Mouse (Mus musculus) C2C12 (cell line): ENCODE results near the gene Dot1l. TPM values are rescaled to one million over a fixed set of nuclear protein-coding genes. Genes with fewer than 3 reads are reported as not detected.

Experiments used
- H3K27me3 ChIP-seq: one replicate; pipeline ENCODE4 v1.6.1; 2011; ENCODE audit not compliant: control insufficient read depth, insufficient read depth, insufficient read length
- H3K36me3 ChIP-seq: one replicate; pipeline ENCODE4 v1.6.1; 2011; ENCODE audit not compliant: control insufficient read depth, insufficient read depth
- H3K4me3 ChIP-seq: one replicate; pipeline ENCODE4 v1.5.1; 2011; ENCODE audit warnings: mild to moderate bottlenecking, control low read depth; ENCODE audit not compliant: poor library complexity, insufficient read depth, severe bottlenecking
- H3K79me2 ChIP-seq: one replicate; pipeline ENCODE4 v1.6.1; 2011; ENCODE audit not compliant: control insufficient read depth, insufficient read depth
- H3K79me3 ChIP-seq: one replicate; pipeline ENCODE4 v1.6.1; 2011; ENCODE audit warnings: low read depth, control low read depth
- H3ac ChIP-seq: one replicate; pipeline ENCODE3; 2011; ENCODE audit warnings: low read depth; ENCODE audit not compliant: control insufficient read depth, insufficient read length
- CEBPB ChIP-seq: IDR thresholded peaks from one replicate; pipeline ENCODE4 v1.6.1; 2011; ENCODE audit warnings: low read depth, mild to moderate bottlenecking, control low read depth, moderate library complexity
- CTCF ChIP-seq: IDR thresholded peaks from one replicate; pipeline ENCODE4 v1.5.1; 2011; ENCODE audit not compliant: control insufficient read depth, insufficient read depth, insufficient read length
- FOSL1 ChIP-seq: IDR thresholded peaks from one replicate; pipeline ENCODE4 v1.8.0; 2011; ENCODE audit warnings: mild to moderate bottlenecking, low read length; ENCODE audit not compliant: poor library complexity, insufficient read depth, severe bottlenecking
- MAX ChIP-seq: IDR thresholded peaks from one replicate; pipeline ENCODE4 v1.6.1; 2011; ENCODE audit warnings: mild to moderate bottlenecking, control low read depth
- MYOD1 ChIP-seq: IDR thresholded peaks from one replicate; pipeline ENCODE4 v1.6.1; 2011; ENCODE audit warnings: low read depth; ENCODE audit not compliant: control insufficient read depth, insufficient read length
- MYOG ChIP-seq: IDR thresholded peaks from one replicate; pipeline ENCODE4 v1.6.1; 2011; ENCODE audit not compliant: control insufficient read depth, insufficient read length; ENCODE audit errors: extremely low read depth
- USF1 ChIP-seq: IDR thresholded peaks from one replicate; pipeline ENCODE4 v1.6.1; 2011; ENCODE audit warnings: low read depth, mild to moderate bottlenecking, control low read depth, moderate library complexity
- polyA plus RNA-seq: library from polyadenylated mRNA; unstranded; fragments of >200 nt; fragmentation: generic; extraction: Trizol; gene quantifications from one replicate; pipeline ENCODE4 v1.2.1, GENCODE M21; 2012; ENCODE audit warnings: missing spikeins

Dot1l gene
- polyA plus RNA-seq, 1 experiment = 19.1 TPM

DNA sequence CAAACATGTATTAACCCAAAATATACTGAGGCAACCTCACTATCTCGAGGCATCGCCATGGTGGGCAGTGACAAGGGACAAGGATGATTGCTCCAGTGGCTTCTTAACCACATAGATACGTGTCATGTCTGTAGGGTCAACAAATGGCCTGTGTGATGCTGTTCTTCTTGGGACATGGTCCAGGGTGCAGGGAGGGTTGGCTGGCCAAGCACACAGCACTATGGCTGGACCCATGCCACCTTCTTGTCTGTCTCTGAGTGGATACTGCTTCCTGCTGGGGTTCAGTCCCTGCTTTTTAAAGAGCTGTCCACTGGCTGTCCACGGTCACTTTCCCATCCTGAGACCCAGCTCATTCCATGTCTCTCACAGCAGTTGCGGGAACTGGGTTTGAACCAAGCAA, 22.1 kb downstream of the Dot1l start:
- Histone ChIP-seq H3ac (no peak overlapping the region), H3K79me3 (peaks cover 10% of the 10 kb centered on the region), H3K4me3 (no peak overlapping the region), H3K36me3 (peaks cover 99% of the 10 kb centered on the region), H3K79me2 (peaks cover 27% of the 10 kb centered on the region), H3K27me3 (no peaks in the 10 kb centered on the region)
- TF ChIP-seq CEBPB (no peak), USF1 (no peak), FOSL1 (no peak), MYOG (no peak), MYOD1 (no peak), CTCF (no peak), MAX (no peak)

DNA sequence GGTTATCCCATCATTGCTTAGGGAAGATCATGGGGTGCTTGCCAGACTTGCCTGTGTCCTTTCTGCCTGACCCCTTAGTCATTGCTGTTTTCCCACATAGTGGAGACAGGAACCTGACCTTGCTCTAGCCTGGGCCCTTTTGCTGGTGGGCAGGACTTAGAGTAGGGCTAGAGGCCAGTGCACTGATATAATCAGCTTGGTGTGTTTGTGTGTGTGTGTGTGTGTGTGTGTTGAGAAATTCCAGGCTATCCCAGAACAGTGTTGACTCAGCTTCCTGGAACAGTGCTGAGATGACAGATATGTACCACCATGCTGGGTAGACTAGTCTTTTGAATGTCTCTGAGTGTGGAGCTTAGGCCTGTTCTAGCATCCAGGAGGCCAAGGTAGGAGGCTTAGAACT, 24.6 kb downstream of the Dot1l start:
- TF ChIP-seq MYOG (no peak), CTCF (no peak), MAX (no peak), USF1 (no peak), FOSL1 (no peak), CEBPB (no peak), MYOD1 (no peak)
- Histone ChIP-seq H3K79me3 (peaks cover 10% of the 10 kb centered on the region), H3K4me3 (no peak overlapping the region), H3K36me3 (peaks cover 96% of the 10 kb centered on the region), H3K27me3 (no peaks in the 10 kb centered on the region), H3ac (no peak overlapping the region), H3K79me2 (peaks cover 26% of the 10 kb centered on the region)

DNA sequence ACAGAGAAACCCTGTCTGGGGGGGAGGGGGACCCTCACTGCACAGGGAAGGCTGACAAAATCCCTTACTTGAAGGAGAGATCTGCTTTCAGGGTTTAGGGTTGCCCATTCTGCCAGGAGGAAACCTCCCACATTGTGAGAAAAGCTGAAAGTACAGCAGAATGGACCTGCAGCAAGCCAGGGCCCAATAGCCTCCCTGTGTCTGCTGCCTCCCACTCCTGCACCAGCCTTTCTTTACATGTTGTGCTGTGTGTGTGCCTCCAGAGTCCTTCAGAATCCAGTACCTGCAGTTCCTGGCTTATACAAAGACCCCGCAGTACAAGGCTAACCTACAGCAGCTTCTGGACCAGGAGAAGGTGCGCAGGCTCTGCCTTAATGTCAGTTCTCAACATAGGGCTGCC, 29.3 kb downstream of the Dot1l start:
- no peak overlapping the region for H3ac ChIP-seq
- H3K79me3 ChIP-seq = no peaks in the 10 kb centered on the region
- TF ChIP-seq CTCF (no peak), MYOD1 (no peak), CEBPB (no peak), MAX (no peak), MYOG (no peak), FOSL1 (no peak), USF1 (no peak)
- no peak overlapping the region for H3K4me3 ChIP-seq
- H3K79me2 ChIP-seq = no peaks in the 10 kb centered on the region
- no peaks in the 10 kb centered on the region for H3K27me3 ChIP-seq
- H3K36me3 ChIP-seq = peaks cover 94% of the 10 kb centered on the region

DNA sequence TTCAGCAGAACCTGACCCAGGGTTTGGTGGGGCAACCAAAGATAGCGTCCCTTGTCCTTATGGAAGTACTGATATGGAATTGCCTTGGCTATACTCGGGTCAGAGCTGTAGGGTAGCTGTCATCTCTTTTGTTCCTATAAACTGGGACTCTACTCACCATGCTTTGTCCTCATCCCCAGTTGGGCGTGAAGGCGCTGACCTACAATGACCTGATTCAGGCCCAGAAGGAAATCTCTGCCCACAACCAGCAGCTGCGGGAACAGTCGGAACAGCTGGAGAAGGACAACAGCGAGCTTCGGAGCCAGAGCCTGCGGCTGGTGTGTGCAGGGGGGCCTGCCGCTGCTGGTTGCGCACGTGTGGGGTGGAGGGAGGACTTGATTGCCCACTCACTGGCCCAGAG, 29.9 kb downstream of the Dot1l start:
- no peak for TF ChIP-seq MYOD1
- TF ChIP-seq MAX = no peak
- no peak for TF ChIP-seq CTCF
- no peak for TF ChIP-seq FOSL1
- no peak for TF ChIP-seq CEBPB
- TF ChIP-seq MYOG = no peak
- no peak for TF ChIP-seq USF1
- Histone ChIP-seq H3K27me3 (no peaks in the 10 kb centered on the region), H3K79me2 (no peaks in the 10 kb centered on the region), H3K36me3 (peaks cover 88% of the 10 kb centered on the region), H3K4me3 (no peak overlapping the region), H3K79me3 (no peaks in the 10 kb centered on the region), H3ac (no peak overlapping the region)

DNA sequence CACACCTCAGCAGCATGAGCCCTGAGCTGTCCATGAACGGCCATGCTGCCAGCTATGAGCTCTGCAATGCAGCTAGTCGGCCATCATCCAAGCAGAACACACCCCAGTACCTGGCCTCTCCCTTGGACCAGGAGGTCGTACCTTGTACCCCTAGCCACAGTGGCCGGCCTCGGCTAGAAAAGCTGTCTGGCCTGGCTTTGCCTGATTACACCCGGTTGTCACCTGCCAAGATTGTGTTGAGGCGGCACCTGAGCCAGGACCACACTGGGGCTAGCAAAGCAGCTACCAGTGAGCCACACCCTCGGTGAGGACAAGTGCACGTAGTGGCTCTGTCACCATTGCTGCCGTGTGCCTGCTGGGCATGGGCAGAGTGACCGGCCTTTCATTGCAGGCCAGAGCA, 31.0 kb downstream of the Dot1l start:
- Histone ChIP-seq H3K27me3 (no peaks in the 10 kb centered on the region), H3K36me3 (peaks cover 89% of the 10 kb centered on the region), H3K79me3 (no peaks in the 10 kb centered on the region), H3ac (no peak overlapping the region), H3K79me2 (no peaks in the 10 kb centered on the region), H3K4me3 (no peak overlapping the region)
- TF ChIP-seq CEBPB = no peak
- no peak for TF ChIP-seq MYOD1

DNA sequence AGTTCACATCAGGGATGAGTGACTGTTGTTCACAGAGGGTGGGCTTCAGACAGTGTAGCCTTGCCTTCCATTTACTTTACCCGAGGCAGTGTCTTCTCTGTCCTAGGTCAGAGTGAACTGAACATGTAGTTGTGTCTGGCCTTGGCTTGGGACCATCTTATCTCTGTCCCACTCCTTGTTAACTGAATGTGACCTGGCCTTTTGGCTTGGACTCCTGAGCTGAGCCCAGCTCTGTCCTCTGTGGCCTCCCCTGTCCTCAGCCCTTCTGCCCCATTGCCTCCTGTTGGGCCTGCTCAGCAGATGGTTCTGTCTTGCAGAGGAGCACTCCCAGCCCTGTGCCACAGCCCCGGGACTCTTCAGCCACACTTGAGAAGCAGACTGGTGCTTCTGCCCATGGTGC, 32.5 kb downstream of the Dot1l start:
- no peaks in the 10 kb centered on the region for H3K79me2 ChIP-seq
- H3ac ChIP-seq = no peak overlapping the region
- H3K27me3 ChIP-seq = no peaks in the 10 kb centered on the region
- TF ChIP-seq MYOD1 (no peak), CEBPB (no peak), MAX (no peak), FOSL1 (no peak)
- H3K36me3 ChIP-seq = peaks cover 81% of the 10 kb centered on the region
- H3K79me3 ChIP-seq = no peaks in the 10 kb centered on the region
- no peak overlapping the region for H3K4me3 ChIP-seq
